Mouse (Mus musculus): ENCODE results near the gene Clk1. TPM values are rescaled to one million over a fixed set of nuclear protein-coding genes. Genes with fewer than 3 reads are reported as not detected.
A peak's percentile ranks its signal among the peaks of the same experiment; 100 is the strongest.

The Clk1 gene
- 10 to 100 TPM; 30.4 to 33.5 TPM for total RNA-seq (2021)
- long read RNA-seq, experiment 1, full-length matches to known transcripts: 3 of 13 reads
- long read RNA-seq, experiment 1, partial matches to known transcripts: 6 of 13 reads
- long read RNA-seq, experiment 1, other reads (novel, unspliced or antisense): 4 of 13 reads
- long read RNA-seq, experiment 2, full-length matches to known transcripts: 4 of 10 reads
- long read RNA-seq, experiment 2, partial matches to known transcripts: 4 of 10 reads
- long read RNA-seq, experiment 2, other reads (novel, unspliced or antisense): 2 of 10 reads

DNA sequence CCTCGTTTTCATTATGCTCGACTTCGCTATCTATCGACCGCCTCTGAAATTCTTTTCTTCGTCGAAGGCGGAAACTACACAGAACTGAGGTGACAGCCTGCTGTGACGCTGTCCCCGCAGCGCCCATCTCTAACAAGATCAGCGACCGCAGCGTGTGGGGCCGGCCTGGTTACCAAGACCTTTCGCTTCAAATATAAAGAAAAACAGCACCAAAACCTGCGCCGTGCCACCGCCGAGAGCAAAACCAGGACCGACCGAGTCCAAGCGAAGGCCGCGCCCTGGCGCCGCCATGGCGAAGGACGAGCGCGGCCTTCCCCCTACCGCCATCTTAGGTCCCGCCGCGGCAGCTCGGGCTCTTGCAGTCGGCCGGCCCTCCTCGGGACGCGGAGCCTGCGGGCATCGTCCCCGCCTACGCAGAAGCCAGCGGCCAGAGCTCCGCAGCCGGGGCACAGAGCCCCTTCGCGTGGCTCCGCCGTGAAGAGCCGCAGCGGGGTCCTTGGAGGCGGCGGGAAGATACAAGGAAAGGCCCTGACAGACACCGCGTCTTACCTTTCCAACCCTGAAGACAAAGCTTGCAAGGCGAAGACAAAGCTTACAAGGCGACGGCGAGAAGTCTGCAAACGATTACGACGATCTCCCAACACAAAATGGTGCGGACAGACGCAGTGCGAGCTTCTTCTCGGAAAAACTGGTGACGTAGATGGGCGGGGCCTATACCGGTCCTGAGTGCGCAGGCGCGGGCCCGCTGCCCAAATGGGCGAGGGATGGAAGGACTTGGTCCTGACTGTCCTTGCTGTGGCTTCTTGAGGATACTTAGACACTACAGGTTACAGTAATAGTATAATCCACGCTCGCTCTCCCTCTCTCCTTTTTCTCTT, at the start of gene Clk1:
Gene Clk1 (minus strand): TSS at position 696 of the 878 bp plus-strand sequence.
- DNase-seq: peak; percentile 95

GRCm38 (mm10) chr1:58465561-58465960, 41.7 kb upstream of the Clk1 start:
- no peak for DNase-seq

DNA sequence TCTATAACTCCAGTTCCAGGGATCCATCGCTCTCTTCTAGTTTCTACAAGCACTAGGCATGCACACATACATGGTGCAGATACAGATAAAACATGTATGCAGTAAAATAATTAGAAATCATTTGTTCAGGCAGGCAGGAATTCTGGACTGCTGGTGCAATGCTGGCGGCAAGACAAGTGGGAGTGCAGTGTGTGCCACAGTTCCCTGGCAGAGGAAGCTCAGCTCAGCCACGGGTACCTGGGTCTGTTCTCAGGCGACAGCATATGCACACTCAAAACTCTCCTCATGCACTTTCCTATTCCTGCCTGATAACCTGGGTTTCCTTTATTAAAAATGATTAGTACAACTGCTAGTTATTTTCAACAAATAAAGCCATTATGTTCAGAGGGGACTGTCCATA, 41.2 kb upstream of the Clk1 start:
- no peak for DNase-seq

- DNase-seq: no peak
Measured at GRCm38 (mm10) chr1:58463935-58464334, 40.1 kb upstream of the Clk1 start.

DNA sequence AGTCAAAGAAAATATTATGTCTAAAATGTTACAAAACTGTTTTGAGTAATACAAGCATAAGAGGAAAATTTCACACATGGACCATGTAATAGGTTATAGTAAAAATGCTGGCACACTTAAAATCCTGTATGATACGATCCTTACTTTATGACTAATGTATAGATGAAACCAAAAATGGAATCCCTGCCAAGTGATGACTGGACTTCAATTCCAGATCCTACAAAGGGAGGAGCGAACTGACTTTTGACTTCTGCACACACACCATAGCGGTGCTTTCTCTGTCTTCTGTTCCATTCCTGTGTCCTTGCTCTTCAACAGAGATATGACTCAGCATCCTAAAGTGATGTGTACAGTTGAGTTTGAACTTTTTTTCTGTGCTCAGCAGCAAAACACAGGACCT, 36.7 kb upstream of the Clk1 start:
- no peak for DNase-seq

GRCm38 (mm10) chr1:58458867-58459266, 35.0 kb upstream of the Clk1 start:
- no peak for DNase-seq

DNA sequence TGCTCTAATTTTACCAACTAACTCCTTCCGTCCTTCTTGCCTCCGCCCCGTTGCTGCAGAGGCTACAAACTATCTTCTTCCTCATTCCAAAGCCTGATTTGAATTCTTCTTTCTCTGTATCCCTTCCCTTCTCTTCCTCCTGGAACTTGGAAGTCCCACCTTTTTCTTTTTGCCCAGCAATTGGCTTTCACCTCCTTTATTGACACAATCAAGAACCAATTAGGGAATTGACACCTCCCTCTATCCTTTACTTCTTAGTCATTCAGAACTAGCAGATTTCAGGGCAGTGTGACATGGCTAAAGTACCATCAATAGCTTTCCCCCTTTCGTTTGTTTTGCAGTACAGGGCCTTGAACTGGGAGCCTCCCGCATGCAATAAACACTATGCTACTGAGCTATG, 34.3 kb upstream of the Clk1 start:
- DNase-seq: no peak

GRCm38 (mm10) chr1:58454316-58454715, 30.4 kb upstream of the Clk1 start:
- no peak for DNase-seq

- no peak for DNase-seq
Measured at GRCm38 (mm10) chr1:58448396-58448795, 24.5 kb upstream of the Clk1 start.

- no peak for DNase-seq
Measured at GRCm38 (mm10) chr1:58447766-58448165, 23.9 kb upstream of the Clk1 start.

DNA sequence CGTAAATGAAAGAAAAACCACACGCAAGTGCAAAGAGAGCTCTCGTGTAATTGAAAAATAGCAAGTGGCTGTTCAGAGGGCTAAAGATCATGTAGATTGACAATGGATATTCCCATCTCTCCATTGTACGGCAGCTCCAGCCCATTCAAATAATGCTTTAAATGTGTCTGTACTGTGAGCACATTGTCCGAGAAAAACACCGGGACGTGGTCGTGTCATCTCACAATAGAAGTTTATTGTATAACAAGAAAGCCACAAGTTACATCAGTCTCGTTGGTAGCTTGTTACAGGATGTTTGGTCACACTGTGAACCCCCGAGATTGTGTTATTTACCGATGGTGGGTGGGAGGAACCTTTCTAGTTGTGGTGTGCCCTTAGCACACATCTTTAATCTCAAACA, 22.0 kb upstream of the Clk1 start:
- no peak for DNase-seq

DNA sequence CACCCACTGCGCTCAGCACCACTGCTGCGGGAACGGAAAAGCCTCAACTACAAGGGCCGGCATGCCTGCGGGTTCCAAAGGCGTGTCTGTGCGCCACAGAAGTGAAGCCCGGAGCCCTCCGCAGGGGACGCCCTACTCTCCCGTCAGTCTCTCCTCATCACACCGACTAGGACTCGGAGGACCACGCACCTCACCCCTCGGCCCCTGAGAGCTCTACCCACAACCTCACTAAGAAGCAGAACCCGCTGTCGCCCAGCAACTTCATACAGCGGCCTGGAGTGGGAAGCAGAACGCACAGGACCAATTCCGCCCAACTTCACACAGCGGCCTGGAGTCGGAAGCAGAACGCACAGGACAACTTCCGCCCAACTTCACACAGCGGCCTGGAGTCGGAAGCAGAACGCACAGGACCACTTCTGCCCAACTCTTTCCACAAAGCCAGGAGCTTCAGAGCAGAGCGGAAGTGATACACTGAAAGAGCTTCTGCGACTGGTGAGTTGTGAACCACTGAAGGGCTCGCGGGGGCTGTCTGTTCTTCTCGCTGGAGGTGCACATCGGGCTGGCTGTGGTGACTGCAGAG, 21.4 kb upstream of the Clk1 start, which contains the start of the genes Nif3l1 and Ppil3:
Gene Nif3l1 (plus strand): TSS at position 9 of the 580 bp plus-strand sequence.
Gene Ppil3 (minus strand): TSS at position 344 of the 580 bp plus-strand sequence.
- DNase-seq: peak; percentile 84

DNA sequence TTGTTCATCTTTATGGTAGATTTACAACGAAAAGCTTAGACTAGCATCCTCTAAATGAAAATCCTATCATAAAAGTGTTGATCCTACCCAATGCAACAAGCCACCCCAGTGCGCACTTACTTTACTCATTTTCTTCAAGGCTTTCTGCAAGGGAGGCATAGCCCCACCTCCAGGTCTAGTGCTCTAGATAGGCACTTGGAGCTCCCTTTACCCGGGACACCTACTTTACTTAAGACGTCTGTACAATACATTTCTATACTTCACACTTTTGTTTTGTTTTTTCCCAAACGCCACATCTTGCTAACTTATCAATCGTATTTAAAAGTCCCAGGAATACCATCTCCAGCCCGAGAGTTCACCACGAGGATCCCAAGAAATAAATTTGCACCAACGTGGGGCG, 20.8 kb upstream of the Clk1 start:
- no peak for DNase-seq

DNA sequence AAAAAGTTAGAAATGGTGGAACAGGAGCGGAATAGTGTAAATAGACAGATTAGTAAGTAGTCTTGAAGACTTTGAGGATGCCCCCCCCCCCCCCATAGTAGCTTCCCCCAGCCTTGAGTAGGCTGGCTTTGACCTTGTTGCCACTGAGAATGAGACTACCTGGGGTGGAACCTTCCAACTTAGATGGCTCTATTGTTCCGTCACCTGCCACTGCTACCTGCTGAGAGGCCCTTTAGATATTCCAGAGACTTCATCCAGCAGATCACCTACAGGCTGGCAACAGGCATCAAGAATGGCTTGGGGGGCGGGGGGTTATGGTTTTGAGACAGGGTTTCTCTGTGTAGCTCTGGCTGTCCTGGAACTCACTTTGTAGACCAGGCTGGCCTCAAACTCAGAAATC, 685 bp upstream of the Clk1 start:
- DNase-seq: no peak

- no peak for DNase-seq
Measured at GRCm38 (mm10) chr1:58422879-58423278, 987 bp downstream of the Clk1 start.

GRCm38 (mm10) chr1:58420961-58421360, 2.9 kb downstream of the Clk1 start:
- DNase-seq: no peak

DNA sequence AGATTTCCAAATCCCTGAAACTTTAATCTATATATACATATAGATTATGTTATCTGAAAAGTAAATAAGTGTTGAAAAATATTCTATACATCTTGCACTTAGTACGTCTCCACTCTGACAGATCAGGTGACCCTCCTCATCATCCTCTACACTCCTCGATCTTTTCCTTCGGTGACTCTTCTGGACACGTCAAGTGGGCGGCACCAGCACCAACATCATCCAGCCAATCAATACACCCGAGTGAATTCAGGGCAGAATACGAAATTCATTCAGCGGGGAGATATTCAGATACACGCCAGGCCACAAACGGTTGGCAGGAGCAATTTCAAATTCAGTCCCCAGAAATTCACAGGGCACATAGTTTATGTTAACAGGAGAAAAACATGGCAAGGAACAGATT, 3.8 kb downstream of the Clk1 start:
- DNase-seq: no peak

GRCm38 (mm10) chr1:58416048-58416447, 7.8 kb downstream of the Clk1 start:
- no peak for DNase-seq

DNA sequence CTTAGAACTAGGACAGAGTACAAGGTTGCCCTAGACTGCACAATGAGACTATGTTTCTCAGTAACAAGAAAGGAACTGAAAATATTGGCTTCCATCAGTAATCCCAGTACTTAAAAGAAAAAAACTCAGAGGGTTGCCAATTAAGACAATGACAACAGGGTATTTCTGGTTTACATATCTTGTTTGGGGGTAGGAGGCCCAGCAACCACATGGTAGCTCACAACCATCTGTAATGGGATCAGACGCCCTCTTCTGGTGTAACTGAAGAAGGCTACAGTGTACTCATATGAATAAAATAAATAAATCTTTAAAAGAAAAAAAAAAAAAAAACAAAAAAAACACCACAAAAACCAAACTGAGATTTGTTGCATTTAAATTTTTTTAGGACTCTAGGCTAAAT, 8.4 kb downstream of the Clk1 start:
- no peak for DNase-seq

DNA sequence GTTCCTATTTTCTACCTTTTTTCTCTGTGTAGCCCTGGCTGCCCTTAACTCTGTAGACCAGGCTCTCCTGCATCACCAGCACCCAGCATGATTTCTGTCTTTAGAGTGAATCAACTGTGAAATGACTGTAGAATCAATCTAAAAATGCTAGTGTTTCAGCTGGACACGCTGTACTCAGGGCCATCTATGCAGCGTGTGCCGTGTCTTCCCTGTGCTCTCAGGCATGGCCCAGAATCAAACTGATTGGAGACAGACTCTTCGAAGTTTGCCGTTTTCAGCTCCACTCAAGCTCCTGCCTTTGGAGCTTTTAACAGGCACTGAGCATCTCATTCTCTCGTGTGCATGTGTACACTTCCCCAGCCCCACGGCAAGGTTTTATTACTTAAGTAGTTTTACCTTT, 13.1 kb downstream of the Clk1 start:
- DNase-seq: no peak

DNA sequence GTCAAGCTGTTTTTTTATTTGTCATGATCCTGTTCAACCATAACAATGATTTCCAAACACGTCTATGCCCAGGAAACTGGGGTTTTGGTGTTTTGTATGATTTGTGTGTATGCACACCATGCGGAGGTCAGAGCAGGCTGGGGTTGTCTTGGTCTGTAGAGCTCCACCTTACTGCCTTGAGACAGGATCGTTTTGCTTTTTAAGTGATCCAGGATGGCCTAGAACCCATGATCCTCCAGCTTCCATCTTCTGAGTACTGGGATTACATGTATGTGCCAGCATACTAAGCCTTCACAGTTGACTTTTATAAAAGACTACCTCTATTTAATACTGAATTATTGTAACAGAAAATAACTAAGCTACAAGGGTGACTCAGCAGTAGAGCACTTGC, 13.7 kb downstream of the Clk1 start:
- no peak for DNase-seq

- DNase-seq: no peak
Measured at GRCm38 (mm10) chr1:58409553-58410197, 14.2 kb downstream of the Clk1 start.

DNA sequence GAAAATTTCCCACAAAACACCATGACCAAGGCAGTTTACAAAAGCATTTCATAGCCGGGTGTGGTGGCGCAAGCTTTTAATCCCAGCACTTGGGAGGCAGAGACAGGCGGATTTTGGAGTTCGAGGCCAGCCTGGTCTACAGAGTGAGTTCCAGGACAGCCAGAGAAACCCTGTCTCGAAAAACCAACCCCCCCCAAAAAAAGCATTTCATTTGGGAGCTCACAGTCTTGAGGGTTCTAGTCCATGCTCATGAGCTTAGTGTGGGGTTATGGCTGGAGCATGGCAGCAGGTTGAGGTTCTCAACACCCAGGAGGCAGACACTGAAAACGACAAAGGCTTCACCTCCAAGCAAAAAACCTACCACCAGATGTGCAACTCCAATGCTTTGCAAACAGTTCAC, 15.7 kb downstream of the Clk1 start:
- no peak for DNase-seq

Measured in gastrocnemius, postnatal 25 days (tissue).